Comparison of ENCODE assay signal across 7 mouse cellular contexts in the genomic region with DNA sequence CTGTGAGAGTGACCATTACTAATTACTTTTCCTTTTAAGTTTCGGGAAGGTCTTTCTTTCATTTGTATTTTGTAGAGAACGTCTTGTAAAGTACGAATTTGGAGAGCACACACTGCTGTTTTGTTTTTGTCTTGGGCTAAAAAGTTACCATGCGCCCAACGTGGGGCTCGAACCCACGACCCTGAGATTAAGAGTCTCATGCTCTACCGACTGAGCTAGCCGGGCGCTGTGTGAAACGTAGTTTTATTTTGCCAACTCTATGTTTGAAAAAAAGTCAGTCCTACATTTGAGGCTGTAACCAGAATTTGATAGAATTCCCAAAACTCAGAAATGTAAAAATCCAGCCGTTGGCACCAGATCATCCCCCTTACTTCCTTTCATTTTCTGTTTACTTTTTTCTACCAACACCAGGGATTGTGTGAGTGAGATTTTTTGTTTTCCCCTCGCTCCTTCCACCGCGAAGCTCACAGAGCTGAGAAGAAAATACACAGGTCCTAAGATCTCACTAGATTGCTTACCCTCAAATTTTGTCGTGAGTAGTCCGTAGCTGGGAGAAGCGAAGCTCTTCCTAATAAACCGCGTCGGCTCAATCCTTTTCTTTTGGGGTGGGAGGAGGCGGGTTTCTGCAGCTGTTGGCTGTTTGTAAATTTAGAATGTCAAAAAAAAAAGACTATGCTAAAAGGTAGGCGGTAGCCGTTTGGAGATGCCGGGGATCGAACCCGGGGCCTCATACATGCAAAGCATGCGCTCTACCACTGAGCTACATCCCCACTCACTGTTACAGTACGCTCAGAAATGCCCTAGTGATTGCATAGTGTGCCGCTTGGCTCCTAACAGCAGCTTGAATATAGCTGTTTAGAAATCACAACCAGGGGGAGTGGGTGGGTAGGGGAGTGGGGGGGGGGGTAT. TPM values are rescaled to one million over a fixed set of nuclear protein-coding genes. Genes with fewer than 3 reads are reported as not detected.
DNase-seq lines count a peak whose midpoint lies in the region; ATAC-seq lines count a peak whose summit lies in the region.

No protein-coding gene starts in this region.

- no peaks in the 10 kb centered on the region for H3K9me3 ChIP-seq in intestine, embryonic 15.5 days
- H3K9me3 ChIP-seq in midbrain, embryonic 10.5 days (replicated peaks), result no peaks in the 10 kb centered on the region

- ATAC-seq in intestine, embryonic 15.5 days, result peak; percentile 86

- peak; percentile 93 for DNase-seq in adrenal gland, adult 2 months
- peak; percentile 85 for DNase-seq in embryo, embryonic 11.5 days (ENCODE audit: low read depth, low spot score)
- DNase-seq in gastrocnemius, postnatal 36 days, result peak; percentile 85 to 93
- peak; percentile 90 to 91 for DNase-seq in left cerebral cortex, postnatal 36 days (ENCODE audit: low spot score in 2 of 2)
- peak; percentile 88 for DNase-seq in midbrain, embryonic 10.5 days (ENCODE audit: low spot score)
- peak; percentile 91 for DNase-seq in right cerebral cortex, postnatal 4 days

- intact Hi-C loops in gastrocnemius, postnatal 36 days (cut with DNase I), result loop anchor here (1.0 kb wide), 1 partner anchor 22 kb away; no protein-coding TSS in a partner anchor
- intact Hi-C loops in left cerebral cortex, postnatal 36 days (cut with DNase I), result loop anchor here (1.0 to 2.0 kb wide), 3 partner anchors 10 to 22 kb away; no protein-coding TSS in a partner anchor

- WGBS in intestine, embryonic 15.5 days, result under 1% methylated on average over 30 of the region's 30 CpGs
- under 1% methylated on average over 30 of the region's 30 CpGs for WGBS in midbrain, embryonic 10.5 days

- H3K4me1 ChIP-seq in intestine, embryonic 15.5 days (replicated peaks), result peaks cover 4% of the 10 kb centered on the region
- H3K4me1 ChIP-seq in midbrain, embryonic 10.5 days, result peaks cover 31% of the 10 kb centered on the region

- H3K27ac ChIP-seq in intestine, embryonic 15.5 days, result peak overlapping the region; percentile 51; the same call in 1 of the 2 replicates
- H3K27ac ChIP-seq in midbrain, embryonic 10.5 days (replicated peaks), result peak overlapping the region; percentile 50

- peak overlapping the region; percentile 53 for H3K4me3 ChIP-seq in intestine, embryonic 15.5 days (replicated peaks)
- peak overlapping the region; percentile 59 for H3K4me3 ChIP-seq in midbrain, embryonic 10.5 days

- H3K9ac ChIP-seq in intestine, embryonic 15.5 days, result peak overlapping the region; percentile 54

- no peaks in the 10 kb centered on the region for H3K27me3 ChIP-seq in intestine, embryonic 15.5 days (replicated peaks)
- peaks cover 46% of the 10 kb centered on the region for H3K27me3 ChIP-seq in midbrain, embryonic 10.5 days (ENCODE audit: low read depth, poor library complexity, severe bottlenecking)

- H3K36me3 ChIP-seq in intestine, embryonic 15.5 days, result no peaks in the 10 kb centered on the region
- no peaks in the 10 kb centered on the region for H3K36me3 ChIP-seq in midbrain, embryonic 10.5 days

- H3K4me2 ChIP-seq in intestine, embryonic 15.5 days (replicated peaks), result peak overlapping the region; percentile 64

RNA-seq across cellular contexts. Expression of a gene that starts 7.5 kb away (rescaled TPM):
- total RNA-seq in adrenal gland, adult 2 months (2021), result 1 to 10 TPM; 1.8 to 6.2 TPM
- 10.5 and 17.5 TPM in 2 replicates for polyA plus RNA-seq in adrenal gland, adult 2 months (2012; rRNA removed)
- total RNA-seq in gastrocnemius, postnatal 36 days (2021), result under 1 TPM; 0.61 to 0.91 TPM
- polyA plus RNA-seq in intestine, embryonic 15.5 days (2015; fragmentation: Nextera tagmentation; extraction: Ambion mirVana), result 3.7 and 5.4 TPM in 2 replicates
- 1 to 10 TPM; 1.3 to 3.0 TPM for total RNA-seq in left cerebral cortex, postnatal 36 days (2021)
- 2.1 and 3.2 TPM in 2 replicates for polyA plus RNA-seq in midbrain, embryonic 10.5 days (2016; fragmentation: Nextera tagmentation; extraction: Ambion mirVana)

RNA-seq across cellular contexts. Expression of a gene that starts 8.0 kb away (rescaled TPM):
- 1 to 10 TPM; 8.8 to 9.0 TPM for total RNA-seq in adrenal gland, adult 2 months (2021)
- 16.5 and 21.0 TPM in 2 replicates for polyA plus RNA-seq in adrenal gland, adult 2 months (2012; rRNA removed)
- 10 to 100 TPM; 48.2 to 49.7 TPM for total RNA-seq in gastrocnemius, postnatal 36 days (2021)
- polyA plus RNA-seq in intestine, embryonic 15.5 days (2015; fragmentation: Nextera tagmentation; extraction: Ambion mirVana), result 1.1 and 2.7 TPM in 2 replicates
- total RNA-seq in left cerebral cortex, postnatal 36 days (2021), result 1 to 10 TPM; 2.5 to 3.0 TPM
- polyA plus RNA-seq in midbrain, embryonic 10.5 days (2016; fragmentation: Nextera tagmentation; extraction: Ambion mirVana), result 0.32 and 0.99 TPM in 2 replicates

RNA-seq across cellular contexts. Expression of a gene that starts 16.8 kb away (rescaled TPM):
- 10 to 100 TPM; 38.6 to 45.0 TPM for total RNA-seq in adrenal gland, adult 2 months (2021)
- 36.5 and 38.6 TPM in 2 replicates for polyA plus RNA-seq in adrenal gland, adult 2 months (2012; rRNA removed)
- 10 to 100 TPM; 17.2 to 22.6 TPM for total RNA-seq in gastrocnemius, postnatal 36 days (2021)
- 4.1 and 6.4 TPM in 2 replicates for polyA plus RNA-seq in intestine, embryonic 15.5 days (2015; fragmentation: Nextera tagmentation; extraction: Ambion mirVana)
- total RNA-seq in left cerebral cortex, postnatal 36 days (2021), result 10 to 100 TPM; 61.2 to 62.1 TPM
- polyA plus RNA-seq in midbrain, embryonic 10.5 days (2016; fragmentation: Nextera tagmentation; extraction: Ambion mirVana), result 4.7 and 5.3 TPM in 2 replicates

RNA-seq across cellular contexts. Expression of a gene that starts 33.9 kb away (rescaled TPM):
- total RNA-seq in adrenal gland, adult 2 months (2021), result 100 to 1,000 TPM; 663 to 695 TPM
- polyA plus RNA-seq in adrenal gland, adult 2 months (2012; rRNA removed), result 1,357 and 1,385 TPM in 2 replicates
- total RNA-seq in gastrocnemius, postnatal 36 days (2021), result 100 to 1,000 TPM; 299 to 361 TPM
- polyA plus RNA-seq in intestine, embryonic 15.5 days (2015; fragmentation: Nextera tagmentation; extraction: Ambion mirVana), result 815 and 831 TPM in 2 replicates
- total RNA-seq in left cerebral cortex, postnatal 36 days (2021), result 100 to 1,000 TPM; 215 to 226 TPM
- 659 and 788 TPM in 2 replicates for polyA plus RNA-seq in midbrain, embryonic 10.5 days (2016; fragmentation: Nextera tagmentation; extraction: Ambion mirVana)

RNA-seq across cellular contexts. Expression of a gene that starts 37.5 kb away (rescaled TPM):
- total RNA-seq in adrenal gland, adult 2 months (2021), result 10 to 100 TPM; 19.8 to 22.3 TPM
- 4.1 and 6.3 TPM in 2 replicates for polyA plus RNA-seq in adrenal gland, adult 2 months (2012; rRNA removed)
- total RNA-seq in gastrocnemius, postnatal 36 days (2021), result 10 to 100 TPM in 1 of 2 experiments, 1 to 10 TPM in 1; 8.7 to 11.3 TPM
- polyA plus RNA-seq in intestine, embryonic 15.5 days (2015; fragmentation: Nextera tagmentation; extraction: Ambion mirVana), result 16.0 and 16.4 TPM in 2 replicates
- 1 to 10 TPM; 5.2 to 6.2 TPM for total RNA-seq in left cerebral cortex, postnatal 36 days (2021)
- polyA plus RNA-seq in midbrain, embryonic 10.5 days (2016; fragmentation: Nextera tagmentation; extraction: Ambion mirVana), result 1.2 and 1.6 TPM in 2 replicates

Comparison
In these comparisons a context has a peak if more than half of its experiments do, and no peak if none do; other contexts are left out.
1. Peak in every context shown above with its lines: DNase-seq, ATAC-seq, H3K4me3 ChIP-seq and H3K27ac ChIP-seq.
2. RNA of a gene that starts 8.0 kb away (total RNA-seq): 48.2 to 49.7 TPM in gastrocnemius, postnatal 36 days; 8.8 to 9.0 TPM in adrenal gland, adult 2 months and 2.5 to 3.0 TPM in left cerebral cortex, postnatal 36 days; every median in the first group is over 4 times any median in the second.